Mouse (Mus musculus) liver, embryonic 14.5 days (tissue): ENCODE data around the gene Prpf6.

Source experiments
- CTCF ChIP-seq: IDR thresholded peaks from 2 replicates; pipeline ENCODE4 v1.5.1; 2016; ENCODE audit warnings: antibody characterized with exemption, low read depth, control low read depth
- EP300 ChIP-seq: IDR thresholded peaks from 2 replicates; pipeline ENCODE4 v1.6.1; 2016; ENCODE audit warnings: antibody characterized with exemption, low read depth

- TF ChIP-seq CTCF (no peak), EP300 (no peak)
Observed at GRCm38 (mm10) chr2:181548227-181548626, 43.4 kb upstream of the Prpf6 start.
